Mouse (Mus musculus): Measurements from ENCODE around the gene Trim37. TPM values are rescaled to one million over a fixed set of nuclear protein-coding genes. Genes with fewer than 3 reads are reported as not detected.
"Not testable (repeated sequence)": the region's sequence is repeated elsewhere in the genome, so short reads cannot be mapped to it uniquely, and the experiment has no call there.

Trim37 gene
- polyA plus RNA-seq, 1 experiment, result 0.86 TPM

- TF ChIP-seq GATA1 (IDR thresholded peaks at IDR 0.05; ENCODE audit: low read length) (no peak), TAL1 (IDR thresholded peaks at IDR 0.05; ENCODE audit: low read length) (no peak)
- Histone ChIP-seq H3K9me3 (ENCODE audit: control insufficient read depth, low read length) (no peaks in the 10 kb centered on the region), H3K4me1 (ENCODE audit: control insufficient read depth) (peaks cover 2% of the 10 kb centered on the region; the same call in 1 of the 2 replicates), H3K27me3 (ENCODE audit: control insufficient read depth) (no peaks in the 10 kb centered on the region), H3K4me3 (replicated peaks) (no peak overlapping the region), H3K36me3 (ENCODE audit: control insufficient read depth) (no peaks in the 10 kb centered on the region; the same call in 1 of the 2 replicates)
These were observed 130.4 kb downstream of the Trim37 start for GRCm38 (mm10) chr11:87257282-87257681.

- Histone ChIP-seq H3K4me1 (ENCODE audit: control insufficient read depth) (peaks cover 2% of the 10 kb centered on the region; the same call in 1 of the 2 replicates), H3K4me3 (replicated peaks) (no peak overlapping the region), H3K27me3 (ENCODE audit: control insufficient read depth) (no peaks in the 10 kb centered on the region), H3K36me3 (ENCODE audit: control insufficient read depth) (no peaks in the 10 kb centered on the region), H3K9me3 (ENCODE audit: control insufficient read depth, low read length) (no peaks in the 10 kb centered on the region)
- no peak for TF ChIP-seq GATA1 (IDR thresholded peaks at IDR 0.05; ENCODE audit: low read length)
- no peak for TF ChIP-seq TAL1 (IDR thresholded peaks at IDR 0.05; ENCODE audit: low read length)
These were observed 132.9 kb downstream of the Trim37 start for GRCm38 (mm10) chr11:87259792-87260191.

GRCm38 (mm10) chr11:87261705-87262104 is 134.8 kb downstream of the Trim37 start:
- not testable (repeated sequence) for H3K27me3 ChIP-seq (ENCODE audit: control insufficient read depth); H3K36me3 ChIP-seq (ENCODE audit: control insufficient read depth); H3K9me3 ChIP-seq (ENCODE audit: control insufficient read depth, low read length); H3K4me1 ChIP-seq (ENCODE audit: control insufficient read depth); H3K4me3 ChIP-seq (replicated peaks)

- H3K27me3 ChIP-seq (ENCODE audit: control insufficient read depth), result no peaks in the 10 kb centered on the region
- no peaks in the 10 kb centered on the region for H3K9me3 ChIP-seq (ENCODE audit: control insufficient read depth, low read length)
- H3K4me1 ChIP-seq (ENCODE audit: control insufficient read depth), result peaks cover 2% of the 10 kb centered on the region; the same call in 1 of the 2 replicates
- no peaks in the 10 kb centered on the region for H3K36me3 ChIP-seq (ENCODE audit: control insufficient read depth)
- no peak overlapping the region for H3K4me3 ChIP-seq (replicated peaks)
- TF ChIP-seq GATA1 (IDR thresholded peaks at IDR 0.05; ENCODE audit: low read length) (no peak), TAL1 (IDR thresholded peaks at IDR 0.05; ENCODE audit: low read length) (no peak)
These were observed 137.1 kb downstream of the Trim37 start for GRCm38 (mm10) chr11:87263946-87264345.

DNA sequence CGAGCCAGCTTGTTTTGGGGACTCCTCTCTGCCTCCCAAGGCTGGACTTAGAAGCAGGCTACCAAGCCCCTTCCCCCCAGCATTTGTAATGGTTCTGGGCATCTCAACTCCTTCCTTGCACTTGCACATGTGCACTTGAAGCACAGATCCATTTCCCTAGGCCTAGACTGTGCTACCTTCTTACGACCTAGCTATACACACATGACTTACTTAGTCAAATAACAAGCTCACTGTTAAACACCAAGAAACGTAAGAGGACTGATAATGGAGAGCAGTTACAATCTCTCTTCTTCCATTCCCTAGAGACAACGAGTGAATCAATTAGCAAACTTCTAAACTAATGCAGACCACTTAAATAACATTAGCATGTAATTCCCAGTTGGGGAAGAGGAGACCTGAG is 139.4 kb downstream of the Trim37 start:
- H3K27me3 ChIP-seq (ENCODE audit: control insufficient read depth), result no peaks in the 10 kb centered on the region
- no peaks in the 10 kb centered on the region for H3K36me3 ChIP-seq (ENCODE audit: control insufficient read depth)
- no peaks in the 10 kb centered on the region for H3K9me3 ChIP-seq (ENCODE audit: control insufficient read depth, low read length)
- no peak overlapping the region for H3K4me3 ChIP-seq (replicated peaks)
- TF ChIP-seq TAL1 (IDR thresholded peaks at IDR 0.05; ENCODE audit: low read length), result no peak
- TF ChIP-seq GATA1 (IDR thresholded peaks at IDR 0.05; ENCODE audit: low read length), result no peak
- H3K4me1 ChIP-seq (ENCODE audit: control insufficient read depth), result no peaks in the 10 kb centered on the region

DNA sequence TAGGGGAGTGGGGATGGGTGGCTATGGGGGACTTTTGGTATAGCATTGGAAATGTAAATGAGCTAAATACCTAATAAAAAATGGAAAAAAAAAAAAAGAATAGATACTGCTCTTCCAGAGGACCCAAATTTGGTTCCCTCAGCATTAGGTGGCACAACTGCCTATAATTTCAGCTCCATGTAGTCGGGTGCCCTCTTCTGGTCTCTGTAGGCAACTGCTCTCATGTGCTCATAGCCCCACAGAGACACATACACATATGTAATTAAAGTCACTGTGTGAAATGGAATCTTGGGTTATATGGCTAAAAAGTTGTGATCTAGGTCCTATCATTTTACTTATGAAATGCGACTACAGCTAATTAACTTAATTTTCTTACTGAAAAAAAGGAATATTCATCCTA is 141.9 kb downstream of the Trim37 start:
- no peak overlapping the region for H3K4me3 ChIP-seq (replicated peaks)
- no peaks in the 10 kb centered on the region for H3K4me1 ChIP-seq (ENCODE audit: control insufficient read depth)
- H3K27me3 ChIP-seq (ENCODE audit: control insufficient read depth), result no peaks in the 10 kb centered on the region
- no peaks in the 10 kb centered on the region for H3K36me3 ChIP-seq (ENCODE audit: control insufficient read depth)
- TF ChIP-seq GATA1 (IDR thresholded peaks at IDR 0.05; ENCODE audit: low read length), result no peak
- TF ChIP-seq TAL1 (IDR thresholded peaks at IDR 0.05; ENCODE audit: low read length), result no peak
- H3K9me3 ChIP-seq (ENCODE audit: control insufficient read depth, low read length), result peaks cover 2% of the 10 kb centered on the region; the same call in 1 of the 2 replicates

Other genes with a start within 250 kb of the Trim37 start
- gene Ypel2, start 133.4 kb upstream of the Trim37 start, polyA plus RNA-seq (2012), result 0.01 TPM in 1 of 2 replicates, not detected in the other
- gene Gdpd1, start 53.0 kb upstream of the Trim37 start, polyA plus RNA-seq (2012), result 0.08 and 0.19 TPM in 2 replicates
- 0.18 and 0.20 TPM in 2 replicates for gene Smg8, start 40.3 kb upstream of the Trim37 start, polyA plus RNA-seq (2012)
- gene Prr11, start 18.4 kb upstream of the Trim37 start, polyA plus RNA-seq (2012), result 0.30 and 0.44 TPM in 2 replicates
- gene Ska2, start 17.8 kb upstream of the Trim37 start, polyA plus RNA-seq (2012), result 0.12 and 0.37 TPM in 2 replicates
- gene Ppm1e, start 231.9 kb downstream of the Trim37 start, polyA plus RNA-seq (2012), result 0.30 and 0.32 TPM in 2 replicates

Data from erythroblast, embryonic 14.5 days (primary cell).